Mouse (Mus musculus) urinary bladder, postnatal 36 days (tissue): ENCODE results near the gene Slc2a1.

Experiments used
- DNase-seq, 2 experiments: peaks; one replicate each; pipeline ENCODE4 v3.0.0; 2022; ENCODE audit warnings: low spot score in 2 of 2, mixed read lengths in 1 of 2

Slc2a1 gene

DNA sequence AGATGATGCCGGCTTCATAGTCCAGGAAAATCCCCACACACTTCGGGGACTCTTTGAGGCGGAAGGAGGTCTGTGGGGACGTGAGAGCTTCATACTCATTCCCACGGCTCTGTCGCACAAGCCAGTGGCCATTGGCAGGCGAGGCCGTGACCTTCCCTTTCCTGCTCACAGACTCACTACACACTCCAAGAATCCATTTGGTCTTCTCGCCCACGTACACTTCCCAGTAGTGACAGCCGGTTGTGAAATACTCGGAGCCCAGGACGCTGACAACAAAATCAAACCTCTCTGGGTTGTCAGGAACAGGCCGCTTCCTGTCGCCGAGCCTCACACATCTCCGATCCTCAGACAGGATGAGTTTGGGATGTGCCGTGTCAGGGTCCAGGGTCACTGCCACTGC is 69.8 kb downstream of the Slc2a1 start:
- no peak for DNase-seq

DNA sequence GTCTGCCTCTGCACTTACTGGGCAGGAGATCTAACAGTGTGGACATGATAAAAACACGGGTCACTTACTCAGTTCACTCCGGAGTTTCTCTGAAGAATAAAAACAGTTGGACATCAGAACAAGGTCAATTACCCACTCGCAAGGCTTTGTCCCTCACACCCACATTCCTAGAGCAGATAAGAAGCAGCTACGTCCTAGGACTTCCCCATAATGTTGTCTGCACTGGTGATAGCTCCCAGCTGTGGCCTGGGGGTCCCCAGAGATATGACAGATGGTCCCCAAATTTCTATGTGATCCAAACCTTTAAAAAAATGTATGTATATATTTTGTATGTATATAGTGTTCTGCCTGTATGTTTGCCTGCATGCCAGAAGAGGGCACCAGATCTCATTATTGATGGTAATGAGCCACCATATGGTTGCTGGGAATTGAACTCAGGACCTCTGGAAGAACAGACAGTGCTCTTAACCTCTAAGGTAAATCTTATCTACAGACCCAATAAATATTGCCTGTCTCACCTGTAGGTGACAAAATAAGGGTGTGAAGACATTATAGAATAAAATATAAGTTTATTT is 71.7 kb downstream of the Slc2a1 start:
- DNase-seq, result no peak

DNA sequence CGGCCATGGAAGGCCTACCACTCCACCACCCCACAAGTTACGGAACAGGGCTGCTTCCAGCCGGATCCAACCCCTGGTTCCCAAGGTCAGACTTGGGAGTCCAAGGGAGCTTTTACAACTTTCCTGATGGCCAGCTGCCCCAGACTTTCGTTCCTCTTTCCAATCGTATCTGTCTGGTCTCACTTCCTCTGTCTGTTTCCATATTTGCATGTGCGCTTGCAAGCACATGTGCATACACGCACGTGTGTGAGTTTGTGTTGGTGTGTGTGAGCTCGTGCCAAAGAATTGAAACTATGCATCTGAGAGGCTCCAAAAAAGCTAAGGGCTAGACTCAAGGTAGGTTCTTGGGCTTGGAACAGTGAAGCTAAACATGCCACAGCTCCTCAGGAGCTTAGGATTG is 72.9 kb downstream of the Slc2a1 start:
- DNase-seq, result no peak

- no peak for DNase-seq
Observed at GRCm38 (mm10) chr4:119183525-119183924, 75.0 kb downstream of the Slc2a1 start.

GRCm38 (mm10) chr4:119185771-119186170 is 77.3 kb downstream of the Slc2a1 start:
- no peak for DNase-seq
